Mouse (Mus musculus) naive thymus-derived CD4-positive, alpha-beta T cell, adult 2 months (primary cell): ENCODE results near the gene Ercc2.

Experiments
- DNase-seq: peaks from one replicate; pipeline ENCODE4 v3.0.0-alpha.2; 2011; ENCODE audit warnings: low read depth

Gene Ercc2

GRCm38 (mm10) chr7:19359892-19360641 is 21.7 kb upstream of the Ercc2 start:
- no peak for DNase-seq

GRCm38 (mm10) chr7:19360944-19361343 is 20.9 kb upstream of the Ercc2 start:
- peak; percentile 66 for DNase-seq

GRCm38 (mm10) chr7:19361720-19362119 is 20.1 kb upstream of the Ercc2 start:
- DNase-seq, result peak; percentile 92

GRCm38 (mm10) chr7:19362276-19362675 is 19.5 kb upstream of the Ercc2 start:
- DNase-seq, result no peak

- peak; percentile 77 for DNase-seq
Observed at GRCm38 (mm10) chr7:19363881-19364280, 17.9 kb upstream of the Ercc2 start.

- DNase-seq, result no peak
Observed at GRCm38 (mm10) chr7:19365376-19365775, 16.4 kb upstream of the Ercc2 start.

- DNase-seq, result no peak
Observed at GRCm38 (mm10) chr7:19368380-19368779, 13.4 kb upstream of the Ercc2 start.

- DNase-seq, result peak; percentile 82
Observed at GRCm38 (mm10) chr7:19369823-19370425, 11.9 kb upstream of the Ercc2 start.

GRCm38 (mm10) chr7:19373367-19373766 is 8.4 kb upstream of the Ercc2 start:
- no peak for DNase-seq

GRCm38 (mm10) chr7:19375368-19375767 is 6.4 kb upstream of the Ercc2 start:
- DNase-seq, result no peak

GRCm38 (mm10) chr7:19376019-19376418 is 5.8 kb upstream of the Ercc2 start:
- no peak for DNase-seq

- no peak for DNase-seq
Observed at GRCm38 (mm10) chr7:19378049-19378448, 3.8 kb upstream of the Ercc2 start.

GRCm38 (mm10) chr7:19382166-19382541 is 344 bp downstream of the Ercc2 start:
- DNase-seq, result no peak

- DNase-seq, result no peak
Observed at GRCm38 (mm10) chr7:19383708-19384107, 1.9 kb downstream of the Ercc2 start.

- DNase-seq, result no peak
Observed at GRCm38 (mm10) chr7:19388699-19389413, 7.0 kb downstream of the Ercc2 start.

GRCm38 (mm10) chr7:19394484-19394883 is 12.7 kb downstream of the Ercc2 start:
- no peak for DNase-seq

GRCm38 (mm10) chr7:19399496-19400280 is 17.9 kb downstream of the Ercc2 start:
- peak; percentile 75 for DNase-seq

GRCm38 (mm10) chr7:19400946-19401345 is 19.1 kb downstream of the Ercc2 start:
- no peak for DNase-seq

GRCm38 (mm10) chr7:19402535-19403112 is 20.8 kb downstream of the Ercc2 start:
- DNase-seq, result no peak

- peak; percentile 89 for DNase-seq
Observed at GRCm38 (mm10) chr7:19403731-19404296, 22.0 kb downstream of the Ercc2 start, which contains the start of gene Klc3. Gene Klc3, minus strand, starts transcription at chr7:19404104.

- DNase-seq, result no peak
Observed at GRCm38 (mm10) chr7:19404476-19404875, 22.7 kb downstream of the Ercc2 start, which contains the start of gene Ckm. Gene Ckm, plus strand, starts transcription at chr7:19404776.
